Mouse (Mus musculus) thymus, adult 2 months (tissue): ENCODE results near the gene Ndel1.

Experiments used
- CTCF ChIP-seq: fragments of 200-500 bp; IDR thresholded peaks from 2 replicates; pipeline ENCODE4 v1.5.1; 2012; ENCODE audit warnings: mild to moderate bottlenecking, control low read depth, low read length, moderate library complexity, borderline replicate concordance; ENCODE audit not compliant: control insufficient read depth, poor library complexity, insufficient read depth; ENCODE audit errors: extremely low read depth
- POLR2A ChIP-seq: fragments of 200-500 bp; IDR thresholded peaks from 2 replicates; pipeline ENCODE4 v1.6.1; 2012; ENCODE audit warnings: mild to moderate bottlenecking, low read length, control low read depth, moderate library complexity; ENCODE audit not compliant: control insufficient read depth, poor library complexity, insufficient read depth; ENCODE audit errors: extremely low read depth

DNA sequence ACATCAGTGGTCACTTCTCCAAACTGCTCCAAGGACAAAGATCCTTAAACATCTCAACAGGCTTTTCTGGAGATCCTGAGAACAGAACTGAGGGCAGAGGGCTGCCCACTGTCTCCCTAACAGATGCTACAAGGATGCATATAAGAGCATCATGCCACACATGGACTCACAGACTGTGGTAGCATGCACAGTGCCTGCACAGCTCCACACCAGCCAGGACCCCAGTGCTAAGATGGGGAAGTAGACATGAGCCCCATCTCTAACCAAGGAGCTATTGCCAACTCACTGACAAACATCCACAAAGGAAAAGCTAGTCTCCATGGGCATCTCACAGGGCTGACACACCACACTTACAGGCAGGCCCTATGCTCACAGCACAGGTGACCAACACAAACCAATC is 38.1 kb downstream of the Ndel1 start:
- TF ChIP-seq CTCF (no peak), POLR2A (no peak)
